Mouse (Mus musculus) small intestine, adult 2 months (tissue): ENCODE measurements around the gene Adgrl4.

Experiments used
- CTCF ChIP-seq: fragments of 200-500 bp; IDR thresholded peaks from 2 replicates; pipeline ENCODE4 v1.5.1; 2012; ENCODE audit warnings: low read depth, mild to moderate bottlenecking, control low read depth, inconsistent platforms, low read length, moderate library complexity, mixed read lengths; ENCODE audit not compliant: insufficient replicate concordance, insufficient read length; ENCODE audit errors: extremely low read depth
- POLR2A ChIP-seq: fragments of 200-500 bp; IDR thresholded peaks from 2 replicates; pipeline ENCODE4 v1.6.1; 2012; ENCODE audit warnings: low read depth, mild to moderate bottlenecking, control low read depth, inconsistent platforms, low read length, moderate library complexity

DNA sequence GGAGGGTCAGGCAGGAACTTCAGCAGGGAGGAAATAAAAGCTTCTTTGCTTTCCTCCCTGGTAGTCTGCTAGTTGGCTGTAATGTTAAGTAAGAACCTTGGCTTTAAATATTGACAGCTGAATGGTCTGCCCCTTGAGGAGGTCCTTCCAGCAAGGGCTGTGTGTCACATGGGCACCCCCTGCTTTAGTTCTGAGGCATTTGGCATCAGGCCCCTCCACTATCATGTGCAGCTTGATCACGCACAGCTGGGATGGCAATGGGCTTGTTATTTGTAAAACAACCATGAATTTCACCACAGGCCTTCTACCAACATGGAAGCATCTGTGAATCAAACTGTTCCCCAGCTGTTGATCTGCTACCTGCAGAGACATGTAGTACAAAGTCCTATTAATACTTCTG lies 38.4 kb upstream of the Adgrl4 start:
- TF ChIP-seq POLR2A: no peak
- TF ChIP-seq CTCF: no peak
